Mouse (Mus musculus): Measurements from ENCODE around the gene Pms2. TPM values are rescaled to one million over a fixed set of nuclear protein-coding genes. Genes with fewer than 3 reads are reported as not detected.

Gene Pms2
- polyA plus RNA-seq, 1 experiment from 2014 or later, result 35.8 TPM

- no peak overlapping the region for H3K4me2 ChIP-seq (replicated peaks)
- no peaks in the 10 kb centered on the region for H3K27me3 ChIP-seq
- WGBS, result 50% methylated on average over 4 of the region's 4 CpGs
- no peak overlapping the region for H3K9ac ChIP-seq (replicated peaks)
- H3K9me3 ChIP-seq, result no peaks in the 10 kb centered on the region
- no peak overlapping the region for H3K4me3 ChIP-seq
- no peak overlapping the region for H3K27ac ChIP-seq (replicated peaks)
- H3K4me1 ChIP-seq, result no peaks in the 10 kb centered on the region
- no peaks in the 10 kb centered on the region for H3K36me3 ChIP-seq
- ATAC-seq (ENCODE audit: low FRiP score, low read depth), result peak; percentile 70
Observed at GRCm38 (mm10) chr5:143974931-143975630, 65.3 kb downstream of the Pms2 start.

GRCm38 (mm10) chr5:143975631-143975933 is 65.8 kb downstream of the Pms2 start:
- WGBS, result 65% methylated on average over 2 of the region's 2 CpGs
- no peak overlapping the region for H3K4me2 ChIP-seq (replicated peaks)
- no peaks in the 10 kb centered on the region for H3K9me3 ChIP-seq
- ATAC-seq (ENCODE audit: low FRiP score, low read depth), result no peak
- no peaks in the 10 kb centered on the region for H3K36me3 ChIP-seq
- H3K9ac ChIP-seq (replicated peaks), result no peak overlapping the region
- H3K4me1 ChIP-seq, result no peaks in the 10 kb centered on the region; the same call in 1 of the 2 replicates
- no peak overlapping the region for H3K4me3 ChIP-seq
- no peaks in the 10 kb centered on the region for H3K27me3 ChIP-seq
- H3K27ac ChIP-seq (replicated peaks), result no peak overlapping the region

- H3K27me3 ChIP-seq, result no peaks in the 10 kb centered on the region
- no peak overlapping the region for H3K9ac ChIP-seq (replicated peaks)
- no peaks in the 10 kb centered on the region for H3K9me3 ChIP-seq
- ATAC-seq (ENCODE audit: low FRiP score, low read depth), result no peak
- H3K4me3 ChIP-seq, result no peak overlapping the region
- peaks cover 5% of the 10 kb centered on the region for H3K4me1 ChIP-seq
- no peaks in the 10 kb centered on the region for H3K36me3 ChIP-seq
- 90% methylated on average over 11 of the region's 11 CpGs for WGBS
- H3K4me2 ChIP-seq (replicated peaks), result no peak overlapping the region
- H3K27ac ChIP-seq (replicated peaks), result no peak overlapping the region
Observed at GRCm38 (mm10) chr5:143976232-143976631, 66.5 kb downstream of the Pms2 start.

- H3K9me3 ChIP-seq, result no peaks in the 10 kb centered on the region
- no peak overlapping the region for H3K27ac ChIP-seq (replicated peaks)
- no peak overlapping the region for H3K4me3 ChIP-seq
- ATAC-seq (ENCODE audit: low FRiP score, low read depth), result no peak
- H3K27me3 ChIP-seq, result no peaks in the 10 kb centered on the region
- no peak overlapping the region for H3K4me2 ChIP-seq (replicated peaks)
- WGBS, result 83% methylated on average over 16 of the region's 16 CpGs
- peaks cover 5% of the 10 kb centered on the region for H3K4me1 ChIP-seq
- H3K36me3 ChIP-seq, result no peaks in the 10 kb centered on the region
- H3K9ac ChIP-seq (replicated peaks), result no peak overlapping the region
Observed at GRCm38 (mm10) chr5:143976726-143977431, 67.1 kb downstream of the Pms2 start.

GRCm38 (mm10) chr5:143980858-143981257 is 71.1 kb downstream of the Pms2 start:
- H3K4me1 ChIP-seq, result peaks cover 5% of the 10 kb centered on the region
- 21% methylated on average over 9 of the region's 9 CpGs for WGBS
- no peak overlapping the region for H3K4me3 ChIP-seq
- no peak overlapping the region for H3K9ac ChIP-seq (replicated peaks)
- 0 out of 2 replicates have a peak overlapping the region, but pooled peaks have one; percentile 11 for H3K27ac ChIP-seq (replicated peaks)
- peaks cover 22% of the 10 kb centered on the region; the same call in 1 of the 2 replicates for H3K36me3 ChIP-seq
- H3K9me3 ChIP-seq, result no peaks in the 10 kb centered on the region
- ATAC-seq (ENCODE audit: low FRiP score, low read depth), result peak; percentile 41; the same call in 1 of the 2 replicates
- H3K4me2 ChIP-seq (replicated peaks), result no peak overlapping the region
- no peaks in the 10 kb centered on the region for H3K27me3 ChIP-seq

- H3K4me1 ChIP-seq, result peaks cover 5% of the 10 kb centered on the region
- no peak overlapping the region for H3K27ac ChIP-seq (replicated peaks)
- H3K4me3 ChIP-seq, result no peak overlapping the region
- no peak overlapping the region for H3K9ac ChIP-seq (replicated peaks)
- no peaks in the 10 kb centered on the region for H3K9me3 ChIP-seq
- H3K4me2 ChIP-seq (replicated peaks), result no peak overlapping the region
- WGBS, result 88% methylated on average over 2 of the region's 2 CpGs
- H3K36me3 ChIP-seq, result peaks cover 37% of the 10 kb centered on the region
- H3K27me3 ChIP-seq, result no peaks in the 10 kb centered on the region
- no peak for ATAC-seq (ENCODE audit: low FRiP score, low read depth)
Observed at GRCm38 (mm10) chr5:143982361-143982760, 72.6 kb downstream of the Pms2 start.

Other genes with a start within 250 kb of the Pms2 start
- gene Usp42, start 177.7 kb upstream of the Pms2 start, polyA plus RNA-seq (2016; fragmentation: Nextera tagmentation; extraction: Ambion mirVana), result 34.8 and 37.3 TPM in 2 replicates
- 44.8 and 47.6 TPM in 2 replicates for gene Eif2ak1, start 92.2 kb upstream of the Pms2 start, polyA plus RNA-seq (2016; fragmentation: Nextera tagmentation; extraction: Ambion mirVana)
- 0.43 and 0.51 TPM in 2 replicates for gene Ankrd61, start 12.3 kb upstream of the Pms2 start, polyA plus RNA-seq (2016; fragmentation: Nextera tagmentation; extraction: Ambion mirVana)
- gene Aimp2, start 117 bp upstream of the Pms2 start, polyA plus RNA-seq (2016; fragmentation: Nextera tagmentation; extraction: Ambion mirVana), result 73.0 and 91.7 TPM in 2 replicates
- gene Gm42421, start 18.2 kb downstream of the Pms2 start, polyA plus RNA-seq (2016; fragmentation: Nextera tagmentation; extraction: Ambion mirVana), result 1.3 and 2.3 TPM in 2 replicates
- 0.82 and 1.5 TPM in 2 replicates for gene Rsph10b, start 23.1 kb downstream of the Pms2 start, polyA plus RNA-seq (2016; fragmentation: Nextera tagmentation; extraction: Ambion mirVana)
- gene Ccz1, start 104.9 kb downstream of the Pms2 start, polyA plus RNA-seq (2016; fragmentation: Nextera tagmentation; extraction: Ambion mirVana), result 111 TPM in 2 replicates
- gene Ocm, start 116.7 kb downstream of the Pms2 start, polyA plus RNA-seq (2016; fragmentation: Nextera tagmentation; extraction: Ambion mirVana), result not detected in 2 replicates
- gene Lmtk2, start 190.5 kb downstream of the Pms2 start, polyA plus RNA-seq (2016; fragmentation: Nextera tagmentation; extraction: Ambion mirVana), result 8.8 and 9.1 TPM in 2 replicates

Measured in midbrain, embryonic 12.5 days (tissue).